Mouse (Mus musculus): Measurements from ENCODE around the gene Zfp758. TPM values are rescaled to one million over a fixed set of nuclear protein-coding genes. Genes with fewer than 3 reads are reported as not detected.
"Not testable (repeated sequence)": the region's sequence is repeated elsewhere in the genome, so short reads cannot be mapped to it uniquely, and the experiment has no call there.

Gene Zfp758
- 24.0 to 41.6 TPM (median 26.1 TPM) in 3 replicates for total RNA-seq (2017)

- peak; percentile 100 for ATAC-seq (replicated peaks; ENCODE audit: insufficient number of reproducible peaks, low FRiP score, low TSS enrichment, poor library complexity, severe bottlenecking)
Observed at GRCm38 (mm10) chr17:22361101-22361781, at the start of gene Zfp758, which contains the start of gene Zfp944. Gene Zfp758 (plus strand): TSS chr17:22361453. Gene Zfp944 (minus strand): TSS chr17:22361400.

GRCm38 (mm10) chr17:22314219-22314618 lies 47.0 kb upstream of the Zfp758 start:
- ATAC-seq (replicated peaks; ENCODE audit: insufficient number of reproducible peaks, low FRiP score, low TSS enrichment, poor library complexity, severe bottlenecking), result not testable (repeated sequence)

- peak; percentile 99 for ATAC-seq (replicated peaks; ENCODE audit: insufficient number of reproducible peaks, low FRiP score, low TSS enrichment, poor library complexity, severe bottlenecking)
Observed at GRCm38 (mm10) chr17:22314730-22315226, 46.5 kb upstream of the Zfp758 start, which contains the start of gene CT030661.1. Gene CT030661.1 (minus strand): TSS chr17:22314837.

- ATAC-seq (replicated peaks; ENCODE audit: insufficient number of reproducible peaks, low FRiP score, low TSS enrichment, poor library complexity, severe bottlenecking), result not testable (repeated sequence)
Observed at GRCm38 (mm10) chr17:22315247-22315646, 46.0 kb upstream of the Zfp758 start.

- ATAC-seq (replicated peaks; ENCODE audit: insufficient number of reproducible peaks, low FRiP score, low TSS enrichment, poor library complexity, severe bottlenecking), result peak; percentile 78; the same call in 1 of the 2 replicates
Observed at GRCm38 (mm10) chr17:22352794-22353193, 8.5 kb upstream of the Zfp758 start.

- ATAC-seq (replicated peaks; ENCODE audit: insufficient number of reproducible peaks, low FRiP score, low TSS enrichment, poor library complexity, severe bottlenecking), result no peak
Observed at GRCm38 (mm10) chr17:22360572-22360971, 681 bp upstream of the Zfp758 start.

- no peak for ATAC-seq (replicated peaks; ENCODE audit: insufficient number of reproducible peaks, low FRiP score, low TSS enrichment, poor library complexity, severe bottlenecking)
Observed at GRCm38 (mm10) chr17:22363895-22364294, 2.6 kb downstream of the Zfp758 start.

- peak; percentile 73; the same call in 1 of the 2 replicates for ATAC-seq (replicated peaks; ENCODE audit: insufficient number of reproducible peaks, low FRiP score, low TSS enrichment, poor library complexity, severe bottlenecking)
Observed at GRCm38 (mm10) chr17:22410756-22411155, 49.5 kb downstream of the Zfp758 start.

- peak; percentile 76; the same call in 1 of the 2 replicates for ATAC-seq (replicated peaks; ENCODE audit: insufficient number of reproducible peaks, low FRiP score, low TSS enrichment, poor library complexity, severe bottlenecking)
Observed at GRCm38 (mm10) chr17:22417510-22417909, 56.3 kb downstream of the Zfp758 start.

GRCm38 (mm10) chr17:22423952-22424617 lies 62.8 kb downstream of the Zfp758 start, which contains the start of gene Zfp946:
Gene Zfp946 (plus strand): TSS chr17:22424222.
- peak; percentile 73 for ATAC-seq (replicated peaks; ENCODE audit: insufficient number of reproducible peaks, low FRiP score, low TSS enrichment, poor library complexity, severe bottlenecking)

- no peak for ATAC-seq (replicated peaks; ENCODE audit: insufficient number of reproducible peaks, low FRiP score, low TSS enrichment, poor library complexity, severe bottlenecking)
Observed at GRCm38 (mm10) chr17:22424636-22425354, 63.5 kb downstream of the Zfp758 start.

Other genes with a start within 250 kb of the Zfp758 start
- 1.0 to 2.2 TPM (median 1.3 TPM) in 3 replicates for gene Zfp947, start 195.3 kb upstream of the Zfp758 start, total RNA-seq (2017)
- gene Zfp994, start 135.8 kb upstream of the Zfp758 start, total RNA-seq (2017), result 5.7 to 13.5 TPM (median 6.6 TPM) in 3 replicates
- gene CT030661.1, start 46.6 kb upstream of the Zfp758 start, total RNA-seq (2017), result 23.9 to 32.3 TPM (median 24.3 TPM) in 3 replicates
- gene Zfp944, start 53 bp upstream of the Zfp758 start, total RNA-seq (2017), result 17.9 to 24.0 TPM (median 19.1 TPM) in 3 replicates
- 3.7 to 8.1 TPM (median 5.2 TPM) in 3 replicates for gene Zfp946, start 62.8 kb downstream of the Zfp758 start, total RNA-seq (2017)
- 0.10 TPM in 1 of 3 replicates, not detected in the others for gene Vmn2r111, start 212.0 kb downstream of the Zfp758 start, total RNA-seq (2017)
- gene Vmn2r112, start 239.5 kb downstream of the Zfp758 start, total RNA-seq (2017), result not detected in 3 replicates

Measured in monocyte, adult 5-6 weeks (primary cell).